Mouse (Mus musculus): ENCODE measurements around the gene Ccl20. TPM values are rescaled to one million over a fixed set of nuclear protein-coding genes. Genes with fewer than 3 reads are reported as not detected.

The Ccl20 gene
- polyA plus RNA-seq, 1 experiment from 2014 or later, result not detected

DNA sequence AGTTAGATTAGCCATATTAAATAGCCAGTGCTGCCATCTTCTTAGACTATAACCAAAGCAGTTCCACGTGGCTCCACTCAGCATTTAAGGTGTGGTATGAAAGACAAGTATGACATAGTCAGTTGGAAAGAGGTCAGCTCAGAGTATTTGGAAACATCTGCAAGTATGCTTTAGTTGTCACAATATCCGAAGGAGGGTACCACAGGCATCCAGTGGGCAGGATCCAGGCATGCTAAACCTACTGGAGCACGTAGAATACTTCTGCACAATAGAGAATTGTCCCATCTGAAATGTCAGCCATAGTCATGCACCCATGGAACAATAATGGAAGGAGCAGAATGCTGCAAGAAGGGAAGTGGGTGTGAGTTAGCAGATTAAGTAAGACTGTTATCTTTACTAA lies 3.7 kb downstream of the Ccl20 start:
- Histone ChIP-seq H3K27me3 (ENCODE audit: control insufficient read depth, insufficient read depth, low read length) (no peaks in the 10 kb centered on the region), H3K9ac (replicated peaks; ENCODE audit: low read depth, low read length) (no peak overlapping the region), H3K4me2 (ENCODE audit: low read depth, low read length) (no peak overlapping the region), H3K36me3 (ENCODE audit: control insufficient read depth, insufficient read depth, low read length) (no peaks in the 10 kb centered on the region), H3K9me3 (ENCODE audit: control insufficient read depth, low read length) (no peaks in the 10 kb centered on the region), H3K27ac (ENCODE audit: low read depth, low read length) (no peak overlapping the region), H3K4me1 (ENCODE audit: control insufficient read depth, insufficient read depth, low read length) (no peaks in the 10 kb centered on the region), H3K4me3 (ENCODE audit: low read depth, low read length) (no peak overlapping the region)
- ATAC-seq (ENCODE audit: low read depth), result no peak
- 85% methylated on average over 3 of the region's 3 CpGs for WGBS

DNA sequence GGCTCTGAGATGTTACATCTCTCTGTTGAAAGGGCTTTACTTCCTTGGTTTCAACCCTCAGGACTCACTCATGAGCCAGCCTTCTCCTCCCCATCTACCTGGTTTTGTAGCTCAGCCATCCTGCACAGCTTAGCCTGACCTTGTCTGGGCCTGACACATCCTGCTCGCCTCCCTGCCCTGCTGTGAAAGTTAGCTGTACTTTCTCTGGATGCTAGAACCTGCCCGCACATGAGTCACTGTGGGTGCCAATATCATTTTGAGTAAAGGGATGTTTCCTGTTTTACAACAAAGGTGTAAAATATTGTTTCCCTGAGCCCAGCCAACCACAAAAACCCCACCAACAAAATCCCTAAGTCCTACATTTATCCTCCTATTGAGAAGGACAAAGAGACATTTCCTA lies 6.6 kb downstream of the Ccl20 start:
- Histone ChIP-seq H3K27me3 (ENCODE audit: control insufficient read depth, insufficient read depth, low read length) (no peaks in the 10 kb centered on the region), H3K36me3 (ENCODE audit: control insufficient read depth, insufficient read depth, low read length) (no peaks in the 10 kb centered on the region), H3K9ac (replicated peaks; ENCODE audit: low read depth, low read length) (no peak overlapping the region), H3K4me1 (ENCODE audit: control insufficient read depth, insufficient read depth, low read length) (no peaks in the 10 kb centered on the region), H3K27ac (ENCODE audit: low read depth, low read length) (no peak overlapping the region), H3K4me3 (ENCODE audit: low read depth, low read length) (no peak overlapping the region), H3K4me2 (ENCODE audit: low read depth, low read length) (no peak overlapping the region), H3K9me3 (ENCODE audit: control insufficient read depth, low read length) (no peaks in the 10 kb centered on the region)
- 88% methylated on average over 2 of the region's 2 CpGs for WGBS
- no peak for ATAC-seq (ENCODE audit: low read depth)

DNA sequence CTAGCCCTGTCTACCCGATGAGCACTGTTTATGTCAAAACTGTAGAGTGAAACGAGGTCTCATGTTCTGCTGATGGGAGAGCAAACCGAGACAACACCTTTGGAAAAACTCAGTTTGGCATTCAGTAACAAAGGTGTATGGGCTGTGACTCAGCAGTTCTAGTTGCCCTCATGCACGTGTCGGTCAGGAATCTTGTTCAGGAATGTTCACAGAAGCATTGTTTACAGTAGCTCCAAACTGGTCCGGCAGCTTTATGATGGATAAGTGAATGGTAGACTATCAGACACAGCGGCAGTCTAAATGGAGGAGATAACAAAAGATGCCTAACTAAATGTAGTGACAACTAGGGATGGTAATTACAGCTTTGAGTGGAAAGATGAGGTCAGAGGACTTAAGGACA lies 19.3 kb downstream of the Ccl20 start:
- Histone ChIP-seq H3K4me3 (ENCODE audit: low read depth, low read length) (no peak overlapping the region), H3K4me1 (ENCODE audit: control insufficient read depth, insufficient read depth, low read length) (no peaks in the 10 kb centered on the region), H3K27me3 (ENCODE audit: control insufficient read depth, insufficient read depth, low read length) (no peaks in the 10 kb centered on the region), H3K9ac (replicated peaks; ENCODE audit: low read depth, low read length) (no peak overlapping the region), H3K27ac (ENCODE audit: low read depth, low read length) (no peak overlapping the region), H3K4me2 (ENCODE audit: low read depth, low read length) (no peak overlapping the region), H3K36me3 (ENCODE audit: control insufficient read depth, insufficient read depth, low read length) (no peaks in the 10 kb centered on the region), H3K9me3 (ENCODE audit: control insufficient read depth, low read length) (no peaks in the 10 kb centered on the region)
- 86% methylated on average over 7 of the region's 7 CpGs for WGBS
- no peak for ATAC-seq (ENCODE audit: low read depth)

DNA sequence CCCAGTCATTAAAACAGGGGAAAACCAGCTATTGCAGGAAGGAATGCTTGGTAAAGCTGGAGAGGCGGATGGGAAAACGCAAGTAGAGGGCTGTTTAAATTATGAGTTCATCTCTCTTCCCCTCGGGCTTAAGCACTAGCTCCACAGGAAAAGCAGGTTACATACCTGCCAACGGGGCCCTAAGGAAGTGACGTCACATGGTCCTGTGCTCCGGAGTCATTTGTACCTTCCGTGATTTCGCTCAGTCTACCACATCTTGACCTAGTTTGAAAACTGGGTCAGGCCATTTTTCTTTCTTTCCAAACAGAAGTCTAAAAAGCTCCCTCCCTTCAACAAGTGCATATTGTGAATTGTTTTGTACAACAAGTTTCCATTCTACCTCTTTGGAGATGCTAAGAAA lies 21.3 kb downstream of the Ccl20 start:
- Histone ChIP-seq H3K36me3 (ENCODE audit: control insufficient read depth, insufficient read depth, low read length) (no peaks in the 10 kb centered on the region), H3K9me3 (ENCODE audit: control insufficient read depth, low read length) (no peaks in the 10 kb centered on the region), H3K27me3 (ENCODE audit: control insufficient read depth, insufficient read depth, low read length) (no peaks in the 10 kb centered on the region), H3K27ac (ENCODE audit: low read depth, low read length) (no peak overlapping the region), H3K4me3 (ENCODE audit: low read depth, low read length) (no peak overlapping the region), H3K4me2 (ENCODE audit: low read depth, low read length) (no peak overlapping the region), H3K9ac (replicated peaks; ENCODE audit: low read depth, low read length) (no peak overlapping the region), H3K4me1 (ENCODE audit: control insufficient read depth, insufficient read depth, low read length) (no peaks in the 10 kb centered on the region)
- no peak for ATAC-seq (ENCODE audit: low read depth)
- 92% methylated on average over 8 of the region's 8 CpGs for WGBS

DNA sequence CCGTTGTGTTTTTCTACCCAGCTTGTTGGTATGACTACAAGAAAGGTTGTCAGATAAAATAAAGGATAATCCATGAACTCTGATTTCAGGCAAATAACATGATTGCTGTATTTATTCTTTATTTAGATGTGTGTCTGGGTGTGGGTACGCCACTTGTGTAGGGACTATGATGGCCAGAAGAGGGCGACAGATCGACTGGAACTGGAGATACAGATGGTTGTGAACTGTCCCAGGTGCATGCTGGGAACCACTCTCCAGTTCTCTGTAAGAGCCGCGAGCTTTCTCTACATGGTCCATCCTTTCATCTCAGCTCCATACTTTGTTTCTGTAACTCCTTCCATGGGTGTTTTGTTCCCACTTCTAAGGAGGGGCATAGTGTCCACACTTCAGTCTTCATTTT lies 22.2 kb downstream of the Ccl20 start:
- ATAC-seq (ENCODE audit: low read depth), result no peak
- Histone ChIP-seq H3K27me3 (ENCODE audit: control insufficient read depth, insufficient read depth, low read length) (no peaks in the 10 kb centered on the region), H3K9me3 (ENCODE audit: control insufficient read depth, low read length) (no peaks in the 10 kb centered on the region), H3K4me3 (ENCODE audit: low read depth, low read length) (no peak overlapping the region), H3K27ac (ENCODE audit: low read depth, low read length) (no peak overlapping the region), H3K4me2 (ENCODE audit: low read depth, low read length) (no peak overlapping the region), H3K36me3 (ENCODE audit: control insufficient read depth, insufficient read depth, low read length) (no peaks in the 10 kb centered on the region), H3K9ac (replicated peaks; ENCODE audit: low read depth, low read length) (no peak overlapping the region), H3K4me1 (ENCODE audit: control insufficient read depth, insufficient read depth, low read length) (no peaks in the 10 kb centered on the region)
- WGBS, result 87% methylated on average over 6 of the region's 6 CpGs

DNA sequence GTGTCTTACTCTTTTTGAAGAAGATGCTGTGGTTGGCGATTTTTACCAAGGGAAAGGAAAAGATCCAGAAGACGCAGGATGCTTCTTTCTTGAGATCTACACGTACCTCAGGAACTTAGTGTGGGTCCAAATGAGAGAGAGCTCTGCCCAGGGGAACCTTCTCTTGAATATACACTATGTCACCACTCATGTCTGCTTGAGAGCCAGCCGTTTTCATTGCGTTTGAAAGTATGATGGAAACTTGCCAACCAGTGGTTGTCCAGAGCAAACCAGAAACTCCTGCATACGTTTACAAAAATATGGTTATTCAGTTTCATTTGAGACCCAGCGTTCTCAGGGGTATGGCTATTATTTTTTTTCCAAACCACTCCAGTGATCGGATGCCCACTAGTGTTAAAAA lies 24.9 kb downstream of the Ccl20 start:
- Histone ChIP-seq H3K4me2 (ENCODE audit: low read depth, low read length) (no peak overlapping the region), H3K36me3 (ENCODE audit: control insufficient read depth, insufficient read depth, low read length) (no peaks in the 10 kb centered on the region), H3K27ac (ENCODE audit: low read depth, low read length) (no peak overlapping the region), H3K4me1 (ENCODE audit: control insufficient read depth, insufficient read depth, low read length) (no peaks in the 10 kb centered on the region), H3K4me3 (ENCODE audit: low read depth, low read length) (no peak overlapping the region), H3K9me3 (ENCODE audit: control insufficient read depth, low read length) (no peaks in the 10 kb centered on the region), H3K27me3 (ENCODE audit: control insufficient read depth, insufficient read depth, low read length) (no peaks in the 10 kb centered on the region), H3K9ac (replicated peaks; ENCODE audit: low read depth, low read length) (no peak overlapping the region)
- WGBS, result 93% methylated on average over 8 of the region's 8 CpGs
- no peak for ATAC-seq (ENCODE audit: low read depth)

DNA sequence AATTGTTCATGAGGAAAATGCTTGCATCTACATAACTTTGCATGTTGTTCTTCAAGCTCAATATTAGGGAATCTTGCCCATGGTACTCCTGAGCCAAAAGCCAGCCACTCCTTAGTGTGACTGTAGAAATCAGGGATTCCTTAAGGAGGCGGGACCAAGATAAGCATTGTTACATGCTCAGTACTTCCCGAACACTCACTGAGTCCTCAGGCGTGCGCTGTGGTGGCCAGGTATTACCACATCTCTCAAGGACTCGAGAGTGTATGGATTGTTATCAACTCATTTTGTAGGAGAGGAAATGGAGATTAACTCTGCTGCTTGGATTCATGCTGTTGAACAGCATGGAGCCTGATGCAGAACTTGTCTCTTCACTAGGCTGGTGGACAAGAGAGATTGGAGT lies 25.5 kb downstream of the Ccl20 start:
- no peak overlapping the region for H3K9ac ChIP-seq (replicated peaks; ENCODE audit: low read depth, low read length)
- ATAC-seq (ENCODE audit: low read depth), result no peak
- H3K27me3 ChIP-seq (ENCODE audit: control insufficient read depth, insufficient read depth, low read length), result no peaks in the 10 kb centered on the region
- H3K36me3 ChIP-seq (ENCODE audit: control insufficient read depth, insufficient read depth, low read length), result no peaks in the 10 kb centered on the region
- no peak overlapping the region for H3K4me3 ChIP-seq (ENCODE audit: low read depth, low read length)
- 87% methylated on average over 5 of the region's 5 CpGs for whole genome bisulfite sequencing
- no peaks in the 10 kb centered on the region for H3K9me3 ChIP-seq (ENCODE audit: control insufficient read depth, low read length)
- H3K27ac ChIP-seq (ENCODE audit: low read depth, low read length), result no peak overlapping the region
- H3K4me1 ChIP-seq (ENCODE audit: control insufficient read depth, insufficient read depth, low read length), result no peaks in the 10 kb centered on the region
- no peak overlapping the region for H3K4me2 ChIP-seq (ENCODE audit: low read depth, low read length)

DNA sequence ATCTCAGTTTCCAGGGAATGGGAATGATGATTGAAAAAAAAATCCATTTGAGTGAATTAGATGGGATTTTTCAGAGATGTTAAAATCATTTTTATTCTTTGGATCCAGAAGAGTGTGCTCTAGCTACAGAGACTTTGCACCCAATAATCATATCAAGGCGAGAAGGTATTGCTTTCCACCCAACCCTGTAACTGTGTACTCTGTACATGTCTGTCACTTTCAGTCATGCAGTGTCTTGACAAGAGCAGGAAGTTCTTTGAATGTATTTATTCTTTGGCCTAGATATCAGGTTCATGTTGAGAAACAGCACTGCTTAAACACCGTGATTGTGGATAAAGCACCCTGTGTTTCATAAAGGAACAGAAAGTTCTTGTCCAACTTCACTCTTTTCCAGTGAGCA lies 30.0 kb downstream of the Ccl20 start:
- no peak for ATAC-seq (ENCODE audit: low read depth)
- no peaks in the 10 kb centered on the region for H3K9me3 ChIP-seq (ENCODE audit: control insufficient read depth, low read length)
- H3K4me1 ChIP-seq (ENCODE audit: control insufficient read depth, insufficient read depth, low read length), result no peaks in the 10 kb centered on the region
- WGBS, result 96% methylated on average over 2 of the region's 2 CpGs
- H3K4me3 ChIP-seq (ENCODE audit: low read depth, low read length), result no peak overlapping the region
- no peak overlapping the region for H3K27ac ChIP-seq (ENCODE audit: low read depth, low read length)
- no peak overlapping the region for H3K4me2 ChIP-seq (ENCODE audit: low read depth, low read length)
- H3K27me3 ChIP-seq (ENCODE audit: control insufficient read depth, insufficient read depth, low read length), result no peaks in the 10 kb centered on the region
- no peak overlapping the region for H3K9ac ChIP-seq (replicated peaks; ENCODE audit: low read depth, low read length)
- H3K36me3 ChIP-seq (ENCODE audit: control insufficient read depth, insufficient read depth, low read length), result no peaks in the 10 kb centered on the region

DNA sequence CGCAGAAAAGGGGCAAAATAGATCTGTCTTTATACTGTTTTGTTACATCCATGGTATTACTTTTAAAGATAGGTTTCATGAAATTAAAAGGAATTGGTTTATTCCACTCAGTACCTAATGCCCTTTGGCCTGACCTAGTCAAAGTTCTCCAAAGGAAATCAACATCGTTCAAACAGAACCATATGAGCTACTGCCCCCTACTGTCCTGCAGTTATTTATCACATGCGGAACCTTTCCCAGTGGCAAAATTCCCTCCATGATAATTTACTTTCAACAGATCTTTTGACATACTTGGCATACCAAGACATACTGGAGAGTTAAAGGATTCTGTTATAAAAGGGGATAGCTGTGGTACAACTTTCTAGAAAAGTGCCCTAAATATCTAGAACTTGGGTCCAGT lies 33.7 kb downstream of the Ccl20 start:
- 74% methylated on average over 3 of the region's 3 CpGs for WGBS
- no peak for ATAC-seq (ENCODE audit: low read depth)
- no peaks in the 10 kb centered on the region for H3K36me3 ChIP-seq (ENCODE audit: control insufficient read depth, insufficient read depth, low read length)
- H3K9ac ChIP-seq (replicated peaks; ENCODE audit: low read depth, low read length), result no peak overlapping the region
- H3K4me3 ChIP-seq (ENCODE audit: low read depth, low read length), result no peak overlapping the region
- H3K4me1 ChIP-seq (ENCODE audit: control insufficient read depth, insufficient read depth, low read length), result no peaks in the 10 kb centered on the region
- H3K4me2 ChIP-seq (ENCODE audit: low read depth, low read length), result no peak overlapping the region
- H3K27ac ChIP-seq (ENCODE audit: low read depth, low read length), result no peak overlapping the region
- H3K9me3 ChIP-seq (ENCODE audit: control insufficient read depth, low read length), result no peaks in the 10 kb centered on the region
- H3K27me3 ChIP-seq (ENCODE audit: control insufficient read depth, insufficient read depth, low read length), result no peaks in the 10 kb centered on the region

DNA sequence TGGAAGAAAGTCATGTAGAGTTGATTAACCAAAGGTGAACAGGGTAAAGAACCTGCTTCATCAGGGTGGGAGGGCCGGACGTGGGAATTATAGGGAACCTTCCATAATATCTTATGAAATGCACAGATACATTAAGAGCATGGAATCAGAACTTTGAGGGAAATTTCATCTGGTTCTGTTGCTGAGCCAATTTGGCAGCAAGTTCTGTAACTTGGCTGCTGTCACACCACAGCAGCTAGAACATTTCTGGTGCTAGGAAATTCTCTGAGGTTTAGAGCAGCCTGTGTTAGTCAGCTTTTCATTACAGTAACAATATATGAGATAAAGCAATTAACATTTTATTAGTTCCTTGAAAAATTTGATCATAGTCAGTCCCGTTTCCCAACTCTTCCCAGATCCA lies 36.4 kb downstream of the Ccl20 start:
- no peak for ATAC-seq (ENCODE audit: low read depth)
- Histone ChIP-seq H3K4me1 (ENCODE audit: control insufficient read depth, insufficient read depth, low read length) (no peaks in the 10 kb centered on the region), H3K27ac (ENCODE audit: low read depth, low read length) (no peak overlapping the region), H3K27me3 (ENCODE audit: control insufficient read depth, insufficient read depth, low read length) (no peaks in the 10 kb centered on the region), H3K9me3 (ENCODE audit: control insufficient read depth, low read length) (no peaks in the 10 kb centered on the region), H3K36me3 (ENCODE audit: control insufficient read depth, insufficient read depth, low read length) (no peaks in the 10 kb centered on the region), H3K9ac (replicated peaks; ENCODE audit: low read depth, low read length) (no peak overlapping the region), H3K4me3 (ENCODE audit: low read depth, low read length) (no peak overlapping the region), H3K4me2 (ENCODE audit: low read depth, low read length) (no peak overlapping the region)
- 94% methylated on average over 3 of the region's 3 CpGs for WGBS
